Mouse (Mus musculus): Measurements from ENCODE around the gene Ankrd9.

GRCm38 (mm10) chr12:111000956-111001355, 22.1 kb upstream of the Ankrd9 start:
- TF ChIP-seq GATA1 (IDR thresholded peaks at IDR 0.05; ENCODE audit: low read length) = no peak
- TF ChIP-seq TAL1 (IDR thresholded peaks at IDR 0.05; ENCODE audit: low read length) = no peak

Data from erythroblast, embryonic 14.5 days (primary cell).